Mouse (Mus musculus) kidney, adult 2 months (tissue): Measurements from ENCODE around the gene Trmt13.

ENCODE experiments used
- CTCF ChIP-seq: fragments of 200-500 bp; conservative IDR thresholded peaks from 2 replicates; pipeline ENCODE4 v1.5.1; 2011; ENCODE audit warnings: low read depth, mild to moderate bottlenecking, control low read depth, low read length, moderate library complexity, mixed read lengths; ENCODE audit not compliant: insufficient read depth, insufficient read length
- POLR2A ChIP-seq: fragments of 200-500 bp; IDR thresholded peaks from one replicate; pipeline ENCODE4 v1.6.1; 2011; ENCODE audit warnings: low read depth, low read length, control low read depth

DNA sequence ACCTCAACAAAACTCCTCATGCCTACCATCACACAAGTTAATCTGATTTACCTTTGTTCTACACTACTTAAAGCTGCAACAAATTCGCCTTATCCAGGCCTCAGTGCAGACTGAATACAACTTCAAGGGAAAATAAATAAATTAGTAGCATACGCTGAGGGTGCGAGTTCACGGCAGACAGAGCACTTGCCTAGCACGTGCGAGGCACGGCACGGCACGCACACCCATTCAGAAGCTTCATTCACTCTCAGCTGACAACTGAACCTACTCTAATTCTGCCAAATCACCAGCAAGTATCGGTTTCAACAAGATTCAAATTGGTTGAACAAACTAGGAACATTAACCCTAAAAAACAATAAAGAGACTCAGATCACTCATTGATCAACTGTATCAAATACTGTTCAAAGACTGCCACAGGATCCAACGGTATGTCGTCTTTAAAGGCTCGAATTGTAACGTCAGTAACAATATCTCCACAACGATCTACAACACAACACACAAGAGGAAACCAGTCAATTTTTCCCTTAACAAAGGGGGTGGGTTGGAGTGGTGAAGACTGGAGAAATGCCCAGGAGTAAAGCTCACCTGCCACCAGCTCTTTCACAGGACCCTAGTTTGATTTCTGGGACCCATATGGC, 44.7 kb upstream of the Trmt13 start:
- no peak for TF ChIP-seq CTCF
- TF ChIP-seq POLR2A: no peak
